ENCODE assay signal across 8 mouse cellular contexts in genomic region chr7:70363351-70363750, GRCm38 (mm10). TPM values are rescaled to one million over a fixed set of nuclear protein-coding genes. Genes with fewer than 3 reads are reported as not detected.
DNase-seq lines count a peak whose midpoint lies in the region; ATAC-seq and TF ChIP-seq lines count a peak whose summit lies in the region.
"Had no signal": no experiment of that assay in that cellular context is flagged by ENCODE, and none has a peak within 500 bp of the region (broad histone marks: within the 10 kb centered on the region; RNA-seq: fewer than 3 reads in every experiment).

No protein-coding gene starts in this region.

- H3K27ac ChIP-seq in embryonic facial prominence, embryonic 14.5 days (replicated peaks; ENCODE audit: low read depth, low read length), result 0 out of 2 replicates have a peak overlapping the region, but pooled peaks have one; percentile 24
- peak overlapping the region; percentile 44; the same call in 1 of the 2 replicates for H3K27ac ChIP-seq in forebrain, embryonic 16.5 days (ENCODE audit: low read length)
- no peak overlapping the region for H3K27ac ChIP-seq in midbrain, embryonic 15.5 days
- H3K27ac ChIP-seq in left cerebral cortex, adult 2 months, result no peak overlapping the region

- H3K36me3 ChIP-seq in embryonic facial prominence, embryonic 14.5 days (ENCODE audit: control insufficient read depth, insufficient read depth, low read length), result no peaks in the 10 kb centered on the region
- no peaks in the 10 kb centered on the region for H3K36me3 ChIP-seq in forebrain, embryonic 16.5 days (ENCODE audit: control insufficient read depth, insufficient read depth)
- H3K36me3 ChIP-seq in midbrain, embryonic 15.5 days (replicated peaks), result no peaks in the 10 kb centered on the region

- peaks cover 29% of the 10 kb centered on the region for H3K27me3 ChIP-seq in embryonic facial prominence, embryonic 14.5 days (replicated peaks; ENCODE audit: control insufficient read depth, insufficient read depth, low read length)
- H3K27me3 ChIP-seq in forebrain, embryonic 16.5 days (replicated peaks; ENCODE audit: control insufficient read depth, insufficient read depth, low read length), result peaks cover 32% of the 10 kb centered on the region
- peaks cover 23% of the 10 kb centered on the region for H3K27me3 ChIP-seq in midbrain, embryonic 15.5 days (replicated peaks)

- TF ChIP-seq CTCF in left cerebral cortex, adult 2 months (IDR thresholded peaks at IDR 0.05), result no peak

- H3K4me1 ChIP-seq in embryonic facial prominence, embryonic 14.5 days (ENCODE audit: control insufficient read depth, insufficient read depth, low read length), result no peaks in the 10 kb centered on the region
- peaks cover 20% of the 10 kb centered on the region for H3K4me1 ChIP-seq in forebrain, embryonic 16.5 days (replicated peaks; ENCODE audit: control insufficient read depth, insufficient read depth, low read length)
- H3K4me1 ChIP-seq in midbrain, embryonic 15.5 days, result peaks cover 12% of the 10 kb centered on the region; the same call in 1 of the 2 replicates

- intact Hi-C loops in left cerebral cortex, adult 2 months (cut with DNase I), result loop anchor here (5.0 to 10.0 kb wide), 4 partner anchors 36 to 1781 kb away; no protein-coding TSS in a partner anchor

- WGBS in embryonic facial prominence, embryonic 14.5 days, result 48% methylated on average over 4 of the region's 4 CpGs
- 19% methylated on average over 4 of the region's 4 CpGs for WGBS in forebrain, embryonic 16.5 days
- 13% methylated on average over 4 of the region's 4 CpGs for WGBS in midbrain, embryonic 15.5 days

- no peaks in the 10 kb centered on the region for H3K9me3 ChIP-seq in embryonic facial prominence, embryonic 14.5 days (ENCODE audit: control insufficient read depth, low read length)
- no peaks in the 10 kb centered on the region for H3K9me3 ChIP-seq in forebrain, embryonic 16.5 days (ENCODE audit: control insufficient read depth, low read length)
- H3K9me3 ChIP-seq in midbrain, embryonic 15.5 days, result no peaks in the 10 kb centered on the region

- peak overlapping the region; percentile 86 for H3K4me2 ChIP-seq in embryonic facial prominence, embryonic 14.5 days (ENCODE audit: low read depth, low read length)
- H3K4me2 ChIP-seq in forebrain, embryonic 16.5 days (ENCODE audit: low read length), result peak overlapping the region; percentile 4; the same call in 1 of the 2 replicates
- H3K4me2 ChIP-seq in midbrain, embryonic 15.5 days, result peak overlapping the region; percentile 75; the same call in 1 of the 2 replicates

- DNase-seq in kidney, postnatal 10 days, result peak; percentile 10
- no peak for DNase-seq in kidney, postnatal 14 days
- no peak for DNase-seq in embryonic facial prominence, embryonic 14.5 days (ENCODE audit: low spot score)
- DNase-seq in left cerebral cortex, adult 2 months (ENCODE audit: extremely low spot score in 1 of 2, low spot score in 2 of 2), result no peak
- DNase-seq: thymus, postnatal 36 days had no signal

- peak overlapping the region; percentile 20 for H3K4me3 ChIP-seq in embryonic facial prominence, embryonic 14.5 days (ENCODE audit: low read depth, low read length)
- H3K4me3 ChIP-seq in forebrain, embryonic 16.5 days (replicated peaks; ENCODE audit: low read length), result no peak overlapping the region
- H3K4me3 ChIP-seq in midbrain, embryonic 15.5 days, result peak overlapping the region; percentile 5
- no peak overlapping the region; the same call in 1 of the 2 replicates for H3K4me3 ChIP-seq in left cerebral cortex, adult 2 months

- peak overlapping the region; percentile 38 for H3K9ac ChIP-seq in embryonic facial prominence, embryonic 14.5 days (ENCODE audit: low read depth, low read length)
- H3K9ac ChIP-seq in forebrain, embryonic 16.5 days (replicated peaks; ENCODE audit: low read depth, low read length), result no peak overlapping the region
- H3K9ac ChIP-seq in midbrain, embryonic 15.5 days, result no peak overlapping the region

- no peak for ATAC-seq in embryonic facial prominence, embryonic 14.5 days (ENCODE audit: low read depth)
- ATAC-seq in forebrain, embryonic 16.5 days, result no peak
- ATAC-seq in midbrain, embryonic 15.5 days (replicated peaks), result no peak
- ATAC-seq in megakaryocyte progenitor cell, adult 5-6 weeks (replicated peaks; ENCODE audit: poor library complexity), result no peak

RNA-seq across cellular contexts. Expression of gene Nr2f2, which starts 3.2 kb away (rescaled TPM):
- 51.4 and 55.5 TPM in 2 replicates for polyA plus RNA-seq in embryonic facial prominence, embryonic 14.5 days (2014; fragmentation: Nextera tagmentation; extraction: Ambion mirVana)
- 88.4 and 90.6 TPM in 2 replicates for polyA plus RNA-seq in forebrain, embryonic 16.5 days (2015; fragmentation: Nextera tagmentation; extraction: Ambion mirVana)
- 84.8 and 98.4 TPM in 2 replicates for polyA plus RNA-seq in midbrain, embryonic 15.5 days (2015; fragmentation: Nextera tagmentation; extraction: Ambion mirVana)
- total RNA-seq in megakaryocyte progenitor cell, adult 5-6 weeks (2015), result not detected in 2 replicates
- total RNA-seq in megakaryocyte progenitor cell, adult 5-6 weeks (2017), result not detected in 2 replicates
- total RNA-seq in left cerebral cortex, adult 2 months (2021), result 10 to 100 TPM; 38.9 to 45.2 TPM

Comparison
In these comparisons a context has a peak if more than half of its experiments do, and no peak if none do; other contexts are left out.
1. H3K27ac ChIP-seq: peak in embryonic facial prominence, embryonic 14.5 days (single experiment) and forebrain, embryonic 16.5 days (single experiment); none in midbrain, embryonic 15.5 days (single experiment) and left cerebral cortex, adult 2 months (single experiment).
2. H3K4me2 ChIP-seq: peak in every context shown above with its lines; median percentile 86 in embryonic facial prominence, embryonic 14.5 days; 75 in midbrain, embryonic 15.5 days; 4 in forebrain, embryonic 16.5 days.
3. H3K4me3 ChIP-seq: peak in embryonic facial prominence, embryonic 14.5 days (single experiment) and midbrain, embryonic 15.5 days (single experiment); none in forebrain, embryonic 16.5 days (single experiment) and left cerebral cortex, adult 2 months (single experiment).